Mouse (Mus musculus): Measurements from ENCODE around the gene Pmepa1. TPM values are rescaled to one million over a fixed set of nuclear protein-coding genes. Genes with fewer than 3 reads are reported as not detected.
A peak's percentile ranks its signal among the peaks of the same experiment; 100 is the strongest.

Gene Pmepa1
- total RNA-seq, 2 experiments from 2014 or later: 28.6 to 35.0 TPM

DNA sequence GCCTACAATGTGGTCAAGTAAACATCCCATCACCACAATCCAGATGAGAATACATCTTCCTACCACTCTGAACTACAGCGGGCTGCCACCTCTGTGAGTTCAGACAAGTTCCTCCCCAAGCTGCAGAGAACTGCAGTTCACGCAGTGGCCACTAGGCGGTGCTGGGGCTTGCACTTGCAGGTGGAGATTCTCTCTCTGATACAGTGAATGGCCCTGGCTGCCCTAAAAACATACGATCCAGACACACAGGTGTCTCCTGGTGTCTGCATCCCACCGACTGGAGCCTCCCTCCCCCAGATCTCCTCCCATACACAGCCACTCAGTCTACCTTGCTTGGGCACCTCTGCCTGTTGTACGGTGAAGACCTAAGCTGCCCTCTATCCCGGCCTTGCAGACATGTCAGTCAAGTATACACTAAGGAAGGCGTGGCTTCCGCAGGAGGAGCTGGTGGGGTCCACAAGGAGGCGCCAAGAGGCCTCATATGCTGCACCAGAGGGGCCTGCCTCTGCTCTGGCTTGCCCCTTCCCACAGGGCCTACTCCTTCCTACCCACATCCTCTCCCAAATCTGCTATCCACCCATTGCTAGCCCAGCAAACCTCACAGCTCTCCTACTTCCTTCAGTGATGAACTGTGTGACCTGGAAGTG is 46.6 kb downstream of the Pmepa1 start:
- DNase-seq (ENCODE audit: low spot score in 2 of 2): peak; percentile 89 to 92

GRCm38 (mm10) chr2:173228567-173228966 is 47.8 kb downstream of the Pmepa1 start:
- DNase-seq (ENCODE audit: low spot score in 2 of 2): no peak

DNA sequence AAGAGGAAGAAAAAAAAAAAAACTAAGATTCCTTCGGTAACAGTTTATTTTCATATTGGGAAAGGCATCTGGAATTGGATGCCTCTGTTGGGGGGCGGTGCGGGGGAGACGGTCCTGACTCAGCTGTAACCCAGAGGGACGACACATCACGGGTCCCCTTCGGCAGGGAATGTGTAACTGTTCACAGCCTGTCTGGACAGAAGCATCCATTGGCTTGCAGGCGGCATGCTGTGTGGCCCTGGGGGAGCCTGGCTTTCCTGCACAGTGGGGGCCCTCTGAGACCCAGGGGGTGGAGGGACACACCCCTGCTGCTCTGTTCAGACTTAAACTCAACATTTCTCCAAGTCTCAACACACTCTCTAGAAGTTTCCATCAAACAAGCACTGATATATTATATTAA is 49.5 kb downstream of the Pmepa1 start:
- DNase-seq (ENCODE audit: low spot score in 2 of 2): no peak

- no peak for DNase-seq (ENCODE audit: low spot score in 2 of 2)
These were observed 50.4 kb downstream of the Pmepa1 start for GRCm38 (mm10) chr2:173225906-173226305.

GRCm38 (mm10) chr2:173224832-173225231 is 51.5 kb downstream of the Pmepa1 start:
- no peak for DNase-seq (ENCODE audit: low spot score in 2 of 2)

GRCm38 (mm10) chr2:173224097-173224496 is 52.2 kb downstream of the Pmepa1 start:
- DNase-seq (ENCODE audit: low spot score in 2 of 2): no peak

DNA sequence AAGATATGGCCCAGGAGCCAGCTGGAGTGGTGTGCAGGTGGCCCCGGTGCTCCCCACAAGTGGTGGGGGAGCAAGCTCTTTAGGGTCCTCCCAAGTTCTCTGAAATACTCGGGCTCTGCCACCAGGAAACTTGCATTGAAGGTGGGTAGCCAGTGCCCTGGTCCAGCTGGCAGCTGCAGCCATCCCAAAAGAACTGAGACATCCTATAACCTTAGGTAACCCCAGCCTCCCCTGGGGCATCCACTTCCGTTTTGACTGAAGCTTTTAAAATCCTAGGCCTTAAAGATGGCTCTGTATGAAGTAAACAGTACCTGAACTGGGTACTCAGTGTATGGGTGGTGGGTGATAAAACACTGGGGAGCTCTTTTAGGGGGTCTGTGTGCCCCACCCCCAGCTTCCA is 52.8 kb downstream of the Pmepa1 start:
- no peak for DNase-seq (ENCODE audit: low spot score in 2 of 2)

DNA sequence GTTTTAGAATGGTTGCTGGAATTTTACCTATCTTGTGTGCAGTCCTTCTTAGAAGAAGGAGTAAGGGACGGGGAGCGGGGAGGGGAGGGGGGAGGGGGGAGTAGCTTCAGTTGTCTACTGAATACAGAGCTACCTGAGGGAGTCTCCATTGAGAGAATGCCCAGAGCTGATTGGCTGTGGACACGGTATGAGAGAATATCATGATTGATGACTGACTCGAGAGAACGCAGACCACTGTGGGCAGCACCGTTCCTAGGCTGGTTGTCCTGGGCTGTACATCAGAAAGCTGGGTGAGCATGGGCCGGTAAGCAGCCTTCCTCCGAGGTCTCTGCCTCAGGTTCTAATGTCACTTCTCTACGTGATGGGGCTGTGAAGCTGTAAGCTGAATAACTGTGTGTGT is 55.6 kb downstream of the Pmepa1 start:
- DNase-seq (ENCODE audit: low spot score in 2 of 2): no peak

DNA sequence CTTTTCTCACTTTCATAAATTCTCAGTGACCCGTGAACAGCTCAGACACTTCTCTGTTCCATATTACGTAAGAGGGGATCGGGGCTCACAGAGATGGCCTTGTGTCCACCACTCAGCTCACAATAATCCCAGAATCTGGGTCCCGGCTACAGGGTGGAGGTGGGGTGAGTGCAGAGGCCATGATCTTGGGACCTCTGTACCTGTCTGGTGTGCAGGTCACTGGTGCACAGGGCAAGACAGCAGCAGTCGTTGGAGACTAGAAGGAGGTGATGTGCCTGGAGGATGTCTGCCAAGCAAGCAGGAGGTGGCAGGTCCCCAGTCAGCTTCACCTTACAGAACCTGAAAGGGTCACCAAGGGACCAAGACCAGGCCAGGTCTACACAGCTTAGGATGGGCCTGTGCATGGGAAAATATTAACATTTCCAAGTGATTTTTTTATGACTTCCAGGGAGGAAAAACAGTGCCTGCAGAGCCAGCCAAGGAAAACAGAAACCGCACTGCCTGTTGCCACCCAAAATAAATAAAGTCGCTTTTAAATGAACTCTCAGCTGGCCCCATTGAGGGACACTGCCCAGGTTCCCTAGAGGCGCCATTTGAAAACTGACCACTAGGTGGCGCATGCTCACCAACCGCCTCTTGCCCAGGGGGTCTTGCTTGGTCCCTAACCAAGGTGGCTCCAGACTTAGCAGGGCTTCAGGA is 56.9 kb downstream of the Pmepa1 start:
- DNase-seq (ENCODE audit: low spot score in 2 of 2): no peak

- DNase-seq (ENCODE audit: low spot score in 2 of 2): no peak
These were observed 57.8 kb downstream of the Pmepa1 start, which contains the start of gene Zbp1 for GRCm38 (mm10) chr2:173218416-173219141. TSS of gene Zbp1 (minus strand) at chr2:173218923.

- DNase-seq (ENCODE audit: low spot score in 2 of 2): no peak
These were observed 58.5 kb downstream of the Pmepa1 start for GRCm38 (mm10) chr2:173217763-173218258.

- DNase-seq (ENCODE audit: low spot score in 2 of 2): no peak
These were observed 59.1 kb downstream of the Pmepa1 start for GRCm38 (mm10) chr2:173217246-173217645.

DNA sequence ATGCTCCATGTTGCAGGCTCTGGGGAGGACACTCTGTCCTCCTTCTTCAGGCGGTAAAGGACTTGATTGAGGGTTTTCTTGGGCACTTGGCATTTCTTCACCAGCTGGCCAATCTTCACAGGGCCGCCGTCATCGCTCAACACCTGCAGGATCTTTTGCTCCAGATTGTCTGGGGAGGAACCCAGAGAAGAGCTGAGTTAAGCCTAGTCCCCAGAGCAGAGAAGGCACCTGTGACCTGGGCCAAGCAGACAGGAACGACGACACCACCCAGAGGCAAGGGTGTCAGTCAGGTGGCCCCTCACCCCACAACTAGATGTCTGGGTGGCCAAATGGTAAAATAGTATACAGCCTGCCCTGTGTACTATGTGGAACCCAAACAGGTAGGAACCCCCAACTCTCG is 59.5 kb downstream of the Pmepa1 start:
- DNase-seq (ENCODE audit: low spot score in 2 of 2): no peak

GRCm38 (mm10) chr2:173212227-173212626 is 64.1 kb downstream of the Pmepa1 start:
- DNase-seq (ENCODE audit: low spot score in 2 of 2): no peak

DNA sequence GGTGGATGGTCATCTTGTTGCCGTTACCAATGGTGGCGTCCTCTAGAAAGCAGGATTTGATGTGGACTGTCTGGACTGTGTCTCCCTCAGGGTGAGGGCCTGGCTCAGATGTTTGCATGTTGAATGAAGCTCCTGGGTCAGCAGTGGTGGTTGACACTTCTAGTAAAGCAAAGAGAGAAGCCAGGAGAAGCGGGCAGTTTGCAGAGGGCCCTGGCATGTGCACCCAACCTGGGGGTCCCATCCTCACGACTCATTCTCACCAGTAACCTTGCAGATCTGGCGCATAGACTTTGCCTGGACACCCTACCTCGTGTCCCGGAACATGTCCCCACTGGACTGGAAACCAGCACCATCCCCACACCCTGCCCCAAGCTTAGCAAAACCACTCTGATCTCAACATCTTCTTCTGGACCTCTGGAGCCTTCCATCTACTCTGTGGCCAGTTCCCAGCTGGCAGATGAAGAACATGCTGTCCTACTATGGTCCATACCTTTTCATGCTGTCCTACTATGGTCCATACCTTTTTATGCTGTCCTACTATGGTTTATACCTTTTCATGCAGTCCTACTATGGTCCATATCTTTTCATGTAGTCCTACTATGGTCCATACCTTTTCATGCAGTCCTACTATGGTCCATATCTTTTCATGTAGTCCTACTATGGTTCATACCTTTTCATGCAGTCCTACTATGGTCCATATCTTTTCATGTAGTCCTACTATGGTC is 67.1 kb downstream of the Pmepa1 start:
- no peak for DNase-seq (ENCODE audit: low spot score in 2 of 2)

DNA sequence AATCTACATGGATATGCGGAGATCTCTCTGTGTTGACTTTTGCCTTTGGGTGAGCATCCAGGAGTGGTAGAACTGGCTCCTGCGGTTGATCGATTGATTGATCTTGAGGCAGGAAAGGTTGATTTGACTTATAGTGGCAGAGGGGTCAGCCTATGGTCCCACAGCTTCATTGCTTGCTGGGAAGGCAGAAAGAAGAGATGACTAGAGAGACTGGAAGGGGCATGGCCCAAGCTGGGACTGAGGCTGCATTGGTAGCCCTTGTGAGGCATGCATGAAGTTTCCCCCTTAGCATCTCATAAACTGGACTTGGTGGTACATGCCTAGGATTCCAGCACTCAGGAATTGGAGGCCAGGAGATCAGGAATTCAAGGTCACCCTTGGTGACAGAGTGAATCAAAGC is 69.3 kb downstream of the Pmepa1 start:
- no peak for DNase-seq (ENCODE audit: low spot score in 2 of 2)

DNA sequence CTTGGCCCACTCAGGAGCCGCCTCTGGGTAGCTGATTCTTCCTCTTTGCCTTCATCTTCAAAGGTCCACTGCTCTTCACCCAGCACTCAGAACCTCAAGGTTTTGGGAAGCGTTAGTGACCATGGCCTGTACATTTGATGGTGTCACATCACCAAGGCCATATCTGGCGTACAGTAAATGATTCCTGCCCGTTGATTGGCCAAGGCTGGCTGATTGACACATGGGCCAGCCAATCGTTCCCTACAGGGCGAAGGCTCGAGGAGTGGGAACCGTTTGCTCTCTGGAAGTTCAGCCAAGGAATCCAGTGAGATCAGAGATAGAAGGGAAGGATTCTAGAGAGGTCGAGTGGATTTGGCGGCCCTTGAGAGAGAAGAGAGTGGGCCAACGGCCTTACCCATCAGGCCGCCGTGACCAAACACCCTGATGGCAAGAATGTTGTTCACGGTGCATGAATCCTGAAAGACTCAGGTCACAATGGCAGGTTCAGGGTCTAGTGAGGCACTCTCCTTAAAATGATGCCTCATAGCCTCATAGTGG is 70.7 kb downstream of the Pmepa1 start:
- DNase-seq (ENCODE audit: low spot score in 2 of 2): no peak

DNA sequence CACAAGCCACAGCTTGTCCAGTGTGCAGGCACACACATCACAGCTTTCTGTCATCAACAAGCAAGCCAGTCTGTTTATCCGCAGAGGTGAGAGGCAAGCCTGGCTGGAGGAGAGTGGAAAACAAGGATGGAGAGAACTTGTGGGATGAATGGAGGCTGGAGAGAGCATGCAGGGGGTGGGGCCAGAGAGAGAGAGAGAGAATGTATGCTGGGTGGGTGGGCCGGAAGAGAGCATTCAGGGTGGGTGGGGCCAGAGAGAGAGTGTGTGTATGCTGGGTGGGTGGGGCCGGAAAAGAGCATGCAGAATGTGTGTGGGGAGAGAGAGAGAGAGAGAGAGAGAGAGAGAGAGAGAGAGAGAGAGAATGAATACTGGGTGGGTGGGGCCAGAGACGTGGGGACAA is 71.7 kb downstream of the Pmepa1 start:
- DNase-seq (ENCODE audit: low spot score in 2 of 2): no peak

DNA sequence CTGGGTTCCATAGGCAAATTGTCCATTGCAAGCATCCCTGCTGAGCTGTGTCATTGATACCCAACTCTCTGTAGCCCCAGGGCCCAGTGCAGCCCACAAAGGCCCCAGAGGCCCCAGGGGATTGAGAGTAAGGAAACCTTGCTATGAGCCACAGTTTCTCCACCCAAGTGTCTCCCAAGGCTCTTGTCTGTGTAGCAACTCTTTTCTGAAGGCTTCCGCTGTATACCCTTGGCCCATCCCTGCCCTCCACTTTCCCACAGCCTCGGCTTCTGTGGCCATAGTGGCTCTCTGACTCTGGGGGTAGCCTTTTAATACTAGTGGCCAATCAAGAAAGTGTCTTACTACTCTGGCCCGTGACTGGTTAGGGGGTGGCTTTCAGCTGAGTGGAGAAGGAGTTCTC is 72.6 kb downstream of the Pmepa1 start:
- DNase-seq (ENCODE audit: low spot score in 2 of 2): no peak

GRCm38 (mm10) chr2:173202924-173203689 is 73.2 kb downstream of the Pmepa1 start:
- DNase-seq (ENCODE audit: low spot score in 2 of 2): no peak

Data from layer of hippocampus, postnatal 14 days (tissue).